Mouse (Mus musculus) intestine, embryonic 15.5 days (tissue): ENCODE results near the gene Dmgdh. TPM values are rescaled to one million over a fixed set of nuclear protein-coding genes. Genes with fewer than 3 reads are reported as not detected.
A peak's percentile ranks its signal among the peaks of the same experiment; 100 is the strongest.

Source experiments
- ATAC-seq: fragments of 200-750 bp; cut with Nextera tagmentation; 2 replicates; pipeline ENCODE4 v1.8.0; 2017; ENCODE audit warnings: moderate TSS enrichment, moderate library complexity
- H3K27ac ChIP-seq: fragments of 300-500 bp; sonication (generic); 2 replicates; pipeline ENCODE4 v1.5.1; 2015; ENCODE audit warnings: mild to moderate bottlenecking, inconsistent platforms
- H3K27me3 ChIP-seq: fragments of 300-500 bp; sonication (generic); replicated peaks from 2 replicates; pipeline ENCODE4 v1.6.1; 2015; ENCODE audit warnings: inconsistent platforms
- H3K36me3 ChIP-seq: fragments of 300-500 bp; sonication (generic); 2 replicates; pipeline ENCODE4 v1.6.1; 2015; ENCODE audit warnings: inconsistent platforms
- H3K4me1 ChIP-seq: fragments of 300-500 bp; sonication (generic); replicated peaks from 2 replicates; pipeline ENCODE4 v1.6.1; 2015; ENCODE audit warnings: inconsistent platforms
- H3K4me2 ChIP-seq: fragments of 300-500 bp; sonication (generic); replicated peaks from 2 replicates; pipeline ENCODE4 v1.6.1; 2015; ENCODE audit warnings: mild to moderate bottlenecking, inconsistent platforms
- H3K4me3 ChIP-seq: fragments of 300-500 bp; sonication (generic); replicated peaks from 2 replicates; pipeline ENCODE4 v1.5.1; 2015; ENCODE audit warnings: inconsistent platforms
- H3K9ac ChIP-seq: fragments of 300-500 bp; sonication (generic); 2 replicates; pipeline ENCODE4 v1.6.1; 2015; ENCODE audit warnings: inconsistent platforms
- H3K9me3 ChIP-seq: fragments of 300-500 bp; sonication (generic); 2 replicates; pipeline ENCODE4 v1.6.1; 2016; ENCODE audit warnings: inconsistent platforms
- whole genome bisulfite sequencing: fragments of 180-500 bp; shearing (Covaris S2); methylation state at CpG from one replicate; pipeline ENCODE4 v1.1.7; 2015; 5-methylcytosine and 5-hydroxymethylcytosine counted together
- polyA plus RNA-seq: library from polyadenylated mRNA; unstranded; fragments of >200 nt; fragmentation: Nextera tagmentation; extraction: Ambion mirVana; gene quantifications from 2 replicates; pipeline ENCODE4 v1.2.1, GENCODE M21; 2015

The Dmgdh gene
- polyA plus RNA-seq, 1 experiment from 2014 or later: 0.39 TPM

- no peak overlapping the region for H3K4me3 ChIP-seq
- no peak overlapping the region for H3K4me2 ChIP-seq
- no peaks in the 10 kb centered on the region; the same call in 1 of the 2 replicates for H3K36me3 ChIP-seq
- 44% methylated on average over 11 of the region's 11 CpGs for WGBS
- H3K9me3 ChIP-seq: no peaks in the 10 kb centered on the region
- no peaks in the 10 kb centered on the region for H3K4me1 ChIP-seq
- peak; percentile 94 for ATAC-seq
- no peak overlapping the region for H3K27ac ChIP-seq
- no peaks in the 10 kb centered on the region for H3K27me3 ChIP-seq
- H3K9ac ChIP-seq: no peak overlapping the region
Measured at GRCm38 (mm10) chr13:93792945-93793642, 118.9 kb downstream of the Dmgdh start.

DNA sequence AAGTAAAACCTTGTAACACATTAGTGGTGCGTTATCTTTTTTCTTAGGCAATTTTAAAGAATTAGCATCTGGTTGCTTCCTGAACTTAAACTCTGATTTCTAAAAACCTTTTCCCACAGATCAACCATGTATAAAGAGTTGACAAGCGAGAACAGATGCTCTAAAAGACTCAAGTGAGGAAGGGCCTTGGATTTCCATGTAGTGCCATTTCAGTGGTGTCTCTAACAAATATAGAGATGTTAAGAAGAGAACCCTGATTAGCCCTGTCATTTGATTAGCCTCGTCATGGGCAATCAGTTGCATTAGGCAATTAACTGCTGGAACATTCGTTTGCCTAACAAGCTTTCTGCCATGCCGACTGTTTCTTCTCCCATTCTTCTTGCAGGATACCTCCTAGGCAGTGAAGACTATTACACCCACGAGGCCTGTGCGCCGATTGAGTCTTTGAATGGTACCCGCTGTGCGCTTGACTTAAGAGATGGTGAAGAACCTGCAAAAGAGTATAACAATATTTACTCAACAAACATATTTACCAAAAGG, 119.5 kb downstream of the Dmgdh start:
- WGBS: 86% methylated on average over 10 of the region's 10 CpGs

DNA sequence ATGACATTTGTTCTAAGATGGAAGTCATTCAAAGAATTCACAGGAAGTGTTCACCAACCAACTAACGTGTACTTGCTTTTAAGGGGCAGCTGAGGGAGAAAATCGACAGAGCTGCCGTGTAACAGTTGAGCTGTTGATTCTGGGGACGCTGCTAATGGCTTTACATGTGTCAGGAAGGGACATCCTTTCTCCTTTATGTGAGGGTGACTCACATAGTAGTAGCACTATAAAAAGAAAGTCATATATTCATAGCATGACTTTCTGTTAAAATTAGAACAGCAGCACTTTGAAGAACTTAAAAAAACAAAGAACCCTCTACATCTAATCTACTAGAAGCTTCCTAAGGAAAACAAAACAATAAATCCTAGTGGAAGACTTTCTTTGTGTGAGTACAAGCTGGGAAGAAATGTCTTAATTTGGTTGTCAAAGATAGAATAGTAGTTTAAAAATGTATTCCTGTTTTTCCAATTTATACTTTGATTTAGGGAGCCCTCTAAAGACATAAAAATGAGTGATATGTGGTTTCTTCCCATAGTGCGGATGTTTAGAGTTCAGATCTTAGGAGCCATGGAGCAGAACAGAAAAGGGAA, 122.9 kb downstream of the Dmgdh start:
- no peak overlapping the region for H3K9ac ChIP-seq
- no peak for ATAC-seq
- H3K4me2 ChIP-seq: no peak overlapping the region
- WGBS: 65% methylated on average over 5 of the region's 5 CpGs
- no peaks in the 10 kb centered on the region for H3K27me3 ChIP-seq
- H3K9me3 ChIP-seq: no peaks in the 10 kb centered on the region
- H3K4me1 ChIP-seq: no peaks in the 10 kb centered on the region
- H3K4me3 ChIP-seq: no peak overlapping the region
- no peaks in the 10 kb centered on the region; the same call in 1 of the 2 replicates for H3K36me3 ChIP-seq
- no peak overlapping the region for H3K27ac ChIP-seq

More for the DNA sequence above, 119.5 kb downstream of the Dmgdh start:
- no peak for ATAC-seq
- no peaks in the 10 kb centered on the region for H3K27me3 ChIP-seq
- no peak overlapping the region for H3K4me2 ChIP-seq
- H3K4me3 ChIP-seq: no peak overlapping the region
- no peaks in the 10 kb centered on the region for H3K4me1 ChIP-seq
- no peaks in the 10 kb centered on the region for H3K9me3 ChIP-seq
- no peaks in the 10 kb centered on the region; the same call in 1 of the 2 replicates for H3K36me3 ChIP-seq
- H3K27ac ChIP-seq: no peak overlapping the region
- H3K9ac ChIP-seq: no peak overlapping the region

Other genes starting within 250 kb of the Dmgdh start
- gene Jmy, start 174.6 kb upstream of the Dmgdh start, polyA plus RNA-seq: 5.3 and 5.8 TPM in 2 replicates
- 1.0 and 1.1 TPM in 2 replicates for gene Bhmt, start 36.5 kb upstream of the Dmgdh start, polyA plus RNA-seq
- gene Bhmt2, start 131 bp upstream of the Dmgdh start, polyA plus RNA-seq: 0.57 and 0.68 TPM in 2 replicates
- gene Arsb, start 97.2 kb downstream of the Dmgdh start, polyA plus RNA-seq: 9.5 and 11.2 TPM in 2 replicates